Mouse (Mus musculus) cortical plate, adult 2 months (tissue): ENCODE measurements at regions not wholly inside any gene's neighbourhood (a gene's known extent, or its start where the extent isn't known, plus 50 kb on each side); places are given as distances from the start of the nearest gene placed in this dataset.

Experiments used
- CTCF ChIP-seq: fragments of 200-500 bp; IDR thresholded peaks from 2 replicates; pipeline ENCODE4 v1.5.1; 2011; ENCODE audit warnings: mild to moderate bottlenecking, control low read depth, low read length; ENCODE audit not compliant: insufficient read depth; ENCODE audit errors: extremely low read depth
- POLR2A ChIP-seq: fragments of 200-500 bp; IDR thresholded peaks from 2 replicates; pipeline ENCODE4 v1.6.1; 2011; ENCODE audit warnings: mild to moderate bottlenecking, low read length, control low read depth; ENCODE audit not compliant: insufficient read depth; ENCODE audit errors: extremely low read depth

DNA sequence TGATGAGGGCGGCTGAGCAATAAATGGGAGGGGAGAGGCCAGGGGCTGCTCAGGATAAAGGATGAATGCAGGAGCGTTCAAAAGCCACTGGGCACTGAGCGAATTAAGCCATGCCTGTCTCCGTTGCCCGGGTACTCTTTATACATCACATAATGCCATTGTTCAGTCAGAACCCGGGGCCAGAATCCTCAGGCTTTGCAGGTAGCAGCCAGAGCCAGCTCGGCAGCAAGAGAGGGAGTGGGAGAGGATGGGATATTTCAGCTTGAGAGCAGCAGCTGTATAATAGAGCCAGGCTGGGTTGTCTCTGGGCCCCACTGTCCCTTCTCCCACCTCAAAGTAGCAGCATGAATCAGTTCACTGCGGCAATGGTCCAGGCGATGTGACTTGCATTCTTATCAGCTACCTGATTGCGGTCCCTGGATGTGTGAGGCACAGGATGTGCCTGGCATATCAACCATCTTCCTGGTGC, 130.5 kb downstream of the Rps24 start:
- TF ChIP-seq POLR2A (no peak), CTCF (no peak)
